Mouse (Mus musculus): ENCODE measurements around the gene Unk.

DNA sequence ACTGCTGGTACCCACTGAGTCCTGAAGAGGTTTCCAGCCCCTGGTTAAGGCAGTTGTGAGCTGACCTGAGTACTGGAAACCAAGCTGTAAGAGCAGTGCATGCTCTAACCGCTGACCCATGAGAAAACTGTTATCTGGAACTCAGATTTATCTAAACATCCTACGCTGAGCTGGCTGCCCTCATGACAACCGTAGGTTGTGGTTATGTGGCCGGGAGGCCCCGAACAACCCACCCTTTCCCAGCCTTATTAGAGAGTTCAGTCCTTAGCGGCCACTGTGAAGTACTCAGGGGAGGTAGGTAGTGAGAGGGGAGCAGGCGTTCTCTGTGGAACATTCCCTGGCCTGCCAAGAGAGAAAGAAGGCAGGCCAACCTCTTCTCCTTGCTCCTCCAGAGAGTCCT, 31.1 kb upstream of the Unk start:
- TF ChIP-seq CTCF (IDR thresholded peaks at IDR 0.05; ENCODE audit: extremely low read depth, insufficient read length, insufficient replicate concordance, low read depth, low read length) (no peak), POLR2A (IDR thresholded peaks at IDR 0.05; ENCODE audit: low read depth, low read length) (no peak)

Measured in small intestine, adult 2 months (tissue).